Mouse (Mus musculus) heart, embryonic 12.5 days (tissue): ENCODE results near the gene Slc22a30. TPM values are rescaled to one million over a fixed set of nuclear protein-coding genes. Genes with fewer than 3 reads are reported as not detected.
"Not testable (repeated sequence)": the region's sequence is repeated elsewhere in the genome, so short reads cannot be mapped to it uniquely, and the experiment has no call there.

Source experiments
- ATAC-seq: fragments of 200-750 bp; cut with Nextera tagmentation; 2 replicates; pipeline ENCODE4 v1.8.0; 2017; ENCODE audit warnings: moderate TSS enrichment, moderate library complexity; ENCODE audit not compliant: insufficient number of reproducible peaks, low FRiP score
- H3K27ac ChIP-seq: fragments of 300-500 bp; sonication (generic); 2 replicates; pipeline ENCODE4 v1.5.1; 2016; ENCODE audit warnings: mild to moderate bottlenecking, moderate library complexity; ENCODE audit not compliant: poor library complexity, severe bottlenecking
- H3K27me3 ChIP-seq: fragments of 300-500 bp; sonication (generic); replicated peaks from 2 replicates; pipeline ENCODE4 v1.6.1; 2016; ENCODE audit warnings: mild to moderate bottlenecking, moderate library complexity
- H3K36me3 ChIP-seq: fragments of 300-500 bp; sonication (generic); 2 replicates; pipeline ENCODE4 v1.6.1; 2016; ENCODE audit warnings: mild to moderate bottlenecking, moderate library complexity
- H3K4me1 ChIP-seq: fragments of 300-500 bp; sonication (generic); replicated peaks from 2 replicates; pipeline ENCODE4 v1.6.1; 2016; ENCODE audit warnings: mild to moderate bottlenecking
- H3K4me2 ChIP-seq: fragments of 300-500 bp; sonication (generic); 2 replicates; pipeline ENCODE4 v1.6.1; 2016; ENCODE audit warnings: mild to moderate bottlenecking, moderate library complexity
- H3K4me3 ChIP-seq: fragments of 300-500 bp; sonication (generic); 2 replicates; pipeline ENCODE4 v1.5.1; 2016; ENCODE audit warnings: mild to moderate bottlenecking
- H3K9ac ChIP-seq: fragments of 300-500 bp; sonication (generic); 2 replicates; pipeline ENCODE4 v1.6.1; 2016; ENCODE audit warnings: mild to moderate bottlenecking, moderate library complexity
- H3K9me3 ChIP-seq: fragments of 300-500 bp; sonication (generic); replicated peaks from 2 replicates; pipeline ENCODE4 v1.6.1; 2016; ENCODE audit warnings: mild to moderate bottlenecking, moderate library complexity
- WGBS: fragments of 180-500 bp; shearing (Covaris S2); methylation state at CpG from one replicate; pipeline ENCODE4 v1.1.7; 2016; 5-methylcytosine and 5-hydroxymethylcytosine counted together
- polyA plus RNA-seq: library from polyadenylated mRNA; unstranded; fragments of >200 nt; fragmentation: Nextera tagmentation; extraction: Ambion mirVana; gene quantifications from 2 replicates; pipeline ENCODE4 v1.2.1, GENCODE M21; 2016

Gene Slc22a30
- polyA plus RNA-seq, result not detected in 2 replicates

- H3K9ac ChIP-seq, H3K36me3 ChIP-seq, H3K9me3 ChIP-seq, H3K4me1 ChIP-seq, H3K27me3 ChIP-seq, H3K4me2 ChIP-seq, ATAC-seq, H3K4me3 ChIP-seq, H3K27ac ChIP-seq: not testable (repeated sequence)
- 93% methylated on average over 1 of the region's 2 CpGs for WGBS
These were observed at the start of gene Slc22a30 for GRCm38 (mm10) chr19:8405011-8405410. Slc22a30 (minus strand) TSS chr19:8405111.

GRCm38 (mm10) chr19:8448321-8448720 lies 43.4 kb upstream of the Slc22a30 start:
- H3K27ac ChIP-seq, result no peak overlapping the region
- H3K27me3 ChIP-seq, result no peaks in the 10 kb centered on the region
- no peaks in the 10 kb centered on the region for H3K4me1 ChIP-seq
- no peak overlapping the region for H3K4me3 ChIP-seq
- no peak for ATAC-seq
- H3K4me2 ChIP-seq, result no peak overlapping the region
- WGBS, result 55% methylated on average over 2 of the region's 2 CpGs
- no peaks in the 10 kb centered on the region for H3K9me3 ChIP-seq
- H3K9ac ChIP-seq, result no peak overlapping the region
- no peaks in the 10 kb centered on the region for H3K36me3 ChIP-seq

GRCm38 (mm10) chr19:8447516-8447915 lies 42.6 kb upstream of the Slc22a30 start:
- no peaks in the 10 kb centered on the region for H3K36me3 ChIP-seq
- H3K4me1 ChIP-seq, result no peaks in the 10 kb centered on the region
- no peak overlapping the region for H3K9ac ChIP-seq
- no peaks in the 10 kb centered on the region for H3K27me3 ChIP-seq
- H3K4me2 ChIP-seq, result no peak overlapping the region
- 79% methylated on average over 1 of the region's 1 CpGs for WGBS
- no peak for ATAC-seq
- H3K27ac ChIP-seq, result no peak overlapping the region
- peaks cover 2% of the 10 kb centered on the region; the same call in 1 of the 2 replicates for H3K9me3 ChIP-seq
- no peak overlapping the region for H3K4me3 ChIP-seq

DNA sequence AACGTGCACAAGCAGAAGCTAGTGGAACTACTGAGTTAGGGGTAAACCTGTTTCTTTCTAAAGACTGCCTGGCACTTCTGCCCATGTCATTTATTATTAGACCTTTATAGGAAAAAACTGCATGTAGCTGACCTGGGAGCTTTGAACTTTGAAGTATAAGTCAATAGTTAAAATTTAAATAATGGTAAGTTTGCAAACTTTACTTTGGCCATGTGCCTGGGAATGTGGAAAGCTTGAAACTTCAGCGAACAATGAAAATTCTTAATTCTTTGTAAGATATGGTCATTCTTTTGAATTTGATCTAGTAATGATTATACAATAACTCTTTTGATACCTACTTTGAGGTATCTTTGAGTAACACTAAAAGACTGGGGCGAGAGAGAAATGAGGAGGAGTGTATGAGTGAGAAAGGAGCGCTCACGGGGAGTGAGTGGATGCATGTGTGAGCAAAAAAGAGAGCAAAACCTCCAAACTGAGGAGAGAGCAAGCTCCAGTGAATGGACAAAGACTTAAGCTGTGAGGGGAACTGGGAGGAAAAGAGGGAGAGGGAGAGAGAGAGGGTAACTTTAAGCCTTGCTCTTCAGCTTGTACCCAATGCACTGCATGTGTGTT lies 26.2 kb upstream of the Slc22a30 start:
- Histone ChIP-seq H3K9ac (no peak overlapping the region), H3K27me3 (no peaks in the 10 kb centered on the region), H3K9me3 (no peaks in the 10 kb centered on the region), H3K4me2 (no peak overlapping the region), H3K4me3 (no peak overlapping the region), H3K4me1 (no peaks in the 10 kb centered on the region), H3K36me3 (no peaks in the 10 kb centered on the region), H3K27ac (no peak overlapping the region)
- 80% methylated on average over 5 of the region's 5 CpGs for WGBS
- no peak for ATAC-seq

DNA sequence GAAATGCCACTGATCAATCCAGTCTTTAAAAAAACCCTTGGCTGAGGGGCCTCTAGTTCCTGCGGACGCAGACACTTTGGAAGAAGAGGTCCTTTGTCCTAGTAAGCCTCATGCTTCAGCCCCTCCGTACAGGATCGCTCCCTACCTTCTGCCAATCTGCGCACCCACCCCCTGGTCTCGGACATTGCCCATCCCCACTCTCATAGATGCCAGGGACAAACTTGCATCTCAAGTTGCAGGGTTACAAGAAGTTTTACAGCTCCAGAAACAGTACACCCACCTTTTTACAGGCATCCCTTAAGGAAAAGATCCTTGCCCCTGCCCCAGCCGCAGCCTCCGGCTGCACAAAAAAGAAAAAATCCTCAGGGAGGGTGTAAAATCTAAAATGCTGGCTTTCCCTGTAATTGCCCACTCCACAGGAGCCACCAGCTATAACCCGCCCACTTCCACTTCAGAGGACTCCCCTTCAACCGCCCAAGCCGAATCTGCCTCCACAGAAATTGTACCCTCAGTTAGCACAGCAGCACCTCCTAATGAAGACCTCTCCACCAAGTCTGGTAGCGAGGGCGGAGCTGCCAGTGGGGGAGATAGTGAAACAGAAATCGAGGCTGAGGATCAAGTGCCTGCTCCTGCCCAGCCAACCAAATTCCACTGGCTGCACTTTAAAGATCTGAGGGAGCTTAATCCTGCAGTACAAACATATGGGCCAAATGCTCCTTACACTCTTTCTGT lies 2.5 kb upstream of the Slc22a30 start:
- not testable (repeated sequence) for ATAC-seq, H3K27ac ChIP-seq, H3K4me1 ChIP-seq, H3K27me3 ChIP-seq, H3K36me3 ChIP-seq, H3K9me3 ChIP-seq
- H3K9ac ChIP-seq, result 0 out of 2 replicates have a peak overlapping the region, but pooled peaks have one; percentile 18
- H3K4me3 ChIP-seq, result peak overlapping the region; percentile 8; the same call in 1 of the 2 replicates
- WGBS, result 45% methylated on average over 14 of the region's 14 CpGs
- peak overlapping the region; percentile 51 for H3K4me2 ChIP-seq

Other genes with a start within 250 kb of the Slc22a30 start
- gene Slc22a29, start 186.2 kb downstream of the Slc22a30 start, polyA plus RNA-seq, result not detected in 2 replicates
- gene Slc22a8, start 186.1 kb upstream of the Slc22a30 start, polyA plus RNA-seq, result 0.05 TPM in 1 of 2 replicates, not detected in the other
- gene Slc22a6, start 212.9 kb upstream of the Slc22a30 start, polyA plus RNA-seq, result not detected in 2 replicates